Mouse (Mus musculus): ENCODE data around the gene Adamts17.

Adamts17 gene

GRCm38 (mm10) chr7:66970235-66970634 lies 130.7 kb downstream of the Adamts17 start:
- no peak for DNase-seq (ENCODE audit: low spot score in 2 of 2)

- DNase-seq (ENCODE audit: low spot score in 2 of 2): no peak
Measured at GRCm38 (mm10) chr7:66970974-66971373, 131.4 kb downstream of the Adamts17 start.

- DNase-seq (ENCODE audit: low spot score in 2 of 2): no peak
Measured at GRCm38 (mm10) chr7:66974859-66975258, 135.3 kb downstream of the Adamts17 start.

- no peak for DNase-seq (ENCODE audit: low spot score in 2 of 2)
Measured at GRCm38 (mm10) chr7:66976371-66976770, 136.8 kb downstream of the Adamts17 start.

- DNase-seq (ENCODE audit: low spot score in 2 of 2): no peak
Measured at GRCm38 (mm10) chr7:66981591-66981990, 142.1 kb downstream of the Adamts17 start.

- no peak for DNase-seq (ENCODE audit: low spot score in 2 of 2)
Measured at GRCm38 (mm10) chr7:66982084-66982483, 142.5 kb downstream of the Adamts17 start.

- DNase-seq (ENCODE audit: low spot score in 2 of 2): no peak
Measured at GRCm38 (mm10) chr7:66987671-66988070, 148.1 kb downstream of the Adamts17 start.

- DNase-seq (ENCODE audit: low spot score in 2 of 2): no peak
Measured at GRCm38 (mm10) chr7:66988441-66988840, 148.9 kb downstream of the Adamts17 start.

- DNase-seq (ENCODE audit: low spot score in 2 of 2): no peak
Measured at GRCm38 (mm10) chr7:66989357-66990045, 150.0 kb downstream of the Adamts17 start.

GRCm38 (mm10) chr7:66998821-66999220 lies 159.3 kb downstream of the Adamts17 start:
- no peak for DNase-seq (ENCODE audit: low spot score in 2 of 2)

GRCm38 (mm10) chr7:67003648-67004047 lies 164.1 kb downstream of the Adamts17 start:
- DNase-seq (ENCODE audit: low spot score in 2 of 2): no peak

- DNase-seq (ENCODE audit: low spot score in 2 of 2): no peak
Measured at GRCm38 (mm10) chr7:67004220-67004619, 164.7 kb downstream of the Adamts17 start.

GRCm38 (mm10) chr7:67009841-67010240 lies 170.3 kb downstream of the Adamts17 start:
- DNase-seq (ENCODE audit: low spot score in 2 of 2): no peak

- DNase-seq (ENCODE audit: low spot score in 2 of 2): no peak
Measured at GRCm38 (mm10) chr7:67012011-67012751, 172.6 kb downstream of the Adamts17 start.

- DNase-seq (ENCODE audit: low spot score in 2 of 2): no peak
Measured at GRCm38 (mm10) chr7:67013211-67013895, 173.8 kb downstream of the Adamts17 start.

- DNase-seq (ENCODE audit: low spot score in 2 of 2): no peak
Measured at GRCm38 (mm10) chr7:67019937-67020336, 180.4 kb downstream of the Adamts17 start.

GRCm38 (mm10) chr7:67026114-67027070 lies 186.9 kb downstream of the Adamts17 start:
- no peak for DNase-seq (ENCODE audit: low spot score in 2 of 2)

GRCm38 (mm10) chr7:67027216-67027615 lies 187.7 kb downstream of the Adamts17 start:
- DNase-seq (ENCODE audit: low spot score in 2 of 2): no peak

GRCm38 (mm10) chr7:67027696-67028095 lies 188.2 kb downstream of the Adamts17 start:
- no peak for DNase-seq (ENCODE audit: low spot score in 2 of 2)

GRCm38 (mm10) chr7:67028902-67029301 lies 189.4 kb downstream of the Adamts17 start:
- DNase-seq (ENCODE audit: low spot score in 2 of 2): no peak

GRCm38 (mm10) chr7:67029481-67029880 lies 189.9 kb downstream of the Adamts17 start:
- DNase-seq (ENCODE audit: low spot score in 2 of 2): no peak

Data from spleen, postnatal 10 days (tissue).